In the genomic region with DNA sequence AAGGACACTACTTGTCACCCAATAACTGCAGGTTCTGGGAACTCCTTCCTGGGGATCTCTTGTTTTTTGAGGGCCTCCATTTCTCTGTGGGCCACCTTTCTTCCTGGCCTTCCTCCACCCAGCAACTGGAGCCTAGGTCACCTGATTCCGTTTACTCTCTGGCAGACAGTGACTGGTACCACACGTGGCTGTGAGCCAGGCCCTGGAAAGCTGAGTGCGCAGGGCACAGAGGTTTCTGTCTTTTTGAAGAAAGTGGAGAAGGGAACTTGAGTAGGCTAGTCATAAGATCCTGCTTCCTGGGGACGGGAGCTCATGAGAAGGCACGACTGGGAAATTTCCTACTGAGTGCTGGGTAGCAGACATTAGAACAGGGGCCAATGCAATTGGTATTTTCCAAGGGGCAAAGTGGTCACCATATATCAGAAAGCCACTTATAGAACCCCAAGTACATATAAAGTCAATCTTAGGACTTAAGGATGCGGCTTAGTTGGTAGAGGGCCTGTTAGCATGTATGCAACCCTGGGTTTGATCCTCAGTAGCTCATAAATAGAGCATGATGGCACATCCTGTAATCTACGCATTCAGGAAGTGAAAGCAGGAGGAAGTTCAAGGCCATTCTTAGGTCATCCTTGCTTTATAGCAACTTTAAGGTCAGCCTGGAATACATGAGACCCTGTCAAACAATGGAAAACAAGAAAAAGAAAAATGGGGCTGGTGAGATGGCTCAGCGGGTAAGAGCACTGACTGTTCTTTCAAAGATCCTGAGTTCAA, we compare ENCODE assay signal across 14 mouse cellular contexts. TPM values are rescaled to one million over a fixed set of nuclear protein-coding genes. Genes with fewer than 3 reads are reported as not detected.
DNase-seq lines count a peak whose midpoint lies in the region; ATAC-seq and TF ChIP-seq lines count a peak whose summit lies in the region.
"Had no signal": no experiment of that assay in that cellular context is flagged by ENCODE, and none has a peak within 500 bp of the region (broad histone marks: within the 10 kb centered on the region; RNA-seq: fewer than 3 reads in every experiment).

No protein-coding gene starts in this region.

- no peak for TF ChIP-seq POLR2A in bone marrow macrophage, adult 2 months (IDR thresholded peaks at IDR 0.05; ENCODE audit: borderline replicate concordance, low read depth, low read length)

- peaks cover 71% of the 10 kb centered on the region for H3K4me1 ChIP-seq in bone marrow macrophage, adult 2 months (ENCODE audit: control insufficient read depth, insufficient read depth, low read length)

- DNase-seq in layer of hippocampus, adult 9-11 months = peak; percentile 79
- no peak for DNase-seq in layer of hippocampus, postnatal 25 days (ENCODE audit: extremely low spot score in 1 of 2, low spot score in 1 of 2)
- DNase-seq in gastrocnemius, adult 8-10 months (ENCODE audit: low spot score in 2 of 2) = peak; percentile 84 to 86
- DNase-seq in urinary bladder, postnatal 14 days (ENCODE audit: low spot score) = no peak
- no peak for DNase-seq in adrenal gland, postnatal 4 days (ENCODE audit: low spot score in 2 of 2)
- DNase-seq: adrenal gland, postnatal 14 days; cerebellum, adult 2 months; embryo, embryonic 11 days; right cerebral cortex, postnatal 14 days; thymus, postnatal 36 days had no signal

- peak; percentile 74 for ATAC-seq in monocyte, adult 5-6 weeks (replicated peaks; ENCODE audit: insufficient number of reproducible peaks, low FRiP score, low TSS enrichment, poor library complexity, severe bottlenecking)

- H3K27ac ChIP-seq in bone marrow macrophage, adult 2 months (ENCODE audit: insufficient read depth, low read depth, low read length) = peak overlapping the region; percentile 99
- H3K27ac ChIP-seq: heart, embryonic 13.5 days; limb, embryonic 15.5 days had no signal

- H3K4me3 ChIP-seq in bone marrow macrophage, adult 2 months (ENCODE audit: insufficient read depth, low read length) = no peak overlapping the region
- H3K4me3 ChIP-seq: heart, embryonic 13.5 days; limb, embryonic 15.5 days had no signal

- TF ChIP-seq CTCF in bone marrow macrophage, adult 2 months (IDR thresholded peaks at IDR 0.05; ENCODE audit: low read depth, low read length) = no peak

RNA-seq across cellular contexts. Expression of a gene that starts 45.9 kb away (rescaled TPM):
- 10 to 100 TPM; 32.7 to 35.0 TPM for total RNA-seq in layer of hippocampus, postnatal 25 days (2021)
- polyA plus RNA-seq in bone marrow macrophage, adult 2 months (2012; ENCODE audit: insufficient read depth, insufficient read length, missing spikeins) = 31.9 and 32.1 TPM in 2 replicates
- total RNA-seq in gastrocnemius, adult 8-10 months (2022) = 10 to 100 TPM; 26.1 to 41.4 (median 30.0) TPM
- total RNA-seq in monocyte, adult 5-6 weeks (2017) = 45.8 to 58.1 TPM (median 49.2 TPM) in 3 replicates
- 10 to 100 TPM; 33.1 to 34.3 TPM for total RNA-seq in adrenal gland, postnatal 4 days (2021)

Comparison
In these comparisons a context has a peak if more than half of its experiments do, and no peak if none do; other contexts are left out.
1. DNase-seq: peak in layer of hippocampus, adult 9-11 months (single experiment) and gastrocnemius, adult 8-10 months (2 of 2); none in layer of hippocampus, postnatal 25 days (0 of 2), urinary bladder, postnatal 14 days (single experiment) and adrenal gland, postnatal 4 days (0 of 2).